Mouse (Mus musculus) lung, postnatal 0 days (tissue): Measurements from ENCODE around the gene Ndufs7.

Experiments
- CTCF ChIP-seq: IDR thresholded peaks from 2 replicates; pipeline ENCODE4 v1.5.1; 2016; ENCODE audit warnings: antibody characterized with exemption, mild to moderate bottlenecking
- EP300 ChIP-seq: IDR thresholded peaks from 2 replicates; pipeline ENCODE4 v1.6.1; 2016; ENCODE audit warnings: antibody characterized with exemption, mild to moderate bottlenecking, control low read depth

DNA sequence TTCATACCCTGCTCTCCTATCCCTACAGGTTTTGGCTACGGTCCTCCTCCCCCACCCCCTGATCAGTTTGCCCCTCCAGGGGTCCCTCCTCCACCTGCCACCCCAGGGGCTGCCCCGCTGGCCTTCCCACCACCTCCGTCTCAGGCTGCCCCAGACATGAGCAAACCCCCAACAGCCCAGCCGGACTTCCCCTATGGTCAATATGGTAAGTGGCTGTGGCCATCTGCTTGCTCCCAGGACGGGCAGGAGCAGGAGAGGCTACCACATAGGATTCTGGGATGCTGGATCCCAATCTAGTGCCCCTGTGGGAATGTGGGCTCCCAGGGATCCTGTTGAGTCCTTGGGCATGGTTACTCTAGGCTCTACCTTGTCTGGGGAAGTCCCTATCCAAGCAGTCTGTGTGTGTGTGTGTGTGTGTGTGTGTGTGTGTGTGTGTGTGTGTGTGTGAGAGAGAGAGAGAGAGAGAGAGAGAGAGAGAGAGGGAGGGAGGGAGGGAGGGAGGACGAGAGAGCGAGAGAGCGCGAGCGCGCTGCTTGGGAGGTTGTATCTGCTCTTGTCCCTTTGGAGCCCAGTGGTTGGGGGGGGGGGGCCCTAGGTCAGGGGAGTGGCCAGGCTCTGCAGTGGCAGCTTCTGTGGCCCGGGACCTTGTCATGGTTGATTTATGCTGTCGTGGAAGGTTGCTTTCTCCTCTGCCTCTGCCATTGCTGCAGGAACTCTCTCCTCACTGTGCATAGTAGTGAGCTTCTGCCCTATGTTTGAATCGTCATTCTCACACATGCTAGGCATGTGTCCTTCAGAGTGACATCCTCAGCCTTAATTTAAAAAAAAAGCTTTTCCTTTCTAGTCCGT, 36.5 kb downstream of the Ndufs7 start:
- TF ChIP-seq CTCF (no peak), EP300 (no peak)
